Mouse (Mus musculus): ENCODE data around the gene Fkbp5.

- no peak for TF ChIP-seq CTCF (IDR thresholded peaks at IDR 0.05; ENCODE audit: low read depth, low read length)
- no peak for TF ChIP-seq POLR2A (IDR thresholded peaks at IDR 0.05; ENCODE audit: extremely low read depth, insufficient read depth, low read length)
These were observed 88.7 kb downstream of the Fkbp5 start for GRCm38 (mm10) chr17:28428474-28429258.

Data from liver, adult 2 months (tissue).